Mouse (Mus musculus): Measurements from ENCODE around the gene Actl9. TPM values are rescaled to one million over a fixed set of nuclear protein-coding genes. Genes with fewer than 3 reads are reported as not detected.
A peak's percentile ranks its signal among the peaks of the same experiment; 100 is the strongest.

The Actl9 gene
- polyA plus RNA-seq (2015; fragmentation: Nextera tagmentation; extraction: Ambion mirVana): not detected in 2 replicates

DNA sequence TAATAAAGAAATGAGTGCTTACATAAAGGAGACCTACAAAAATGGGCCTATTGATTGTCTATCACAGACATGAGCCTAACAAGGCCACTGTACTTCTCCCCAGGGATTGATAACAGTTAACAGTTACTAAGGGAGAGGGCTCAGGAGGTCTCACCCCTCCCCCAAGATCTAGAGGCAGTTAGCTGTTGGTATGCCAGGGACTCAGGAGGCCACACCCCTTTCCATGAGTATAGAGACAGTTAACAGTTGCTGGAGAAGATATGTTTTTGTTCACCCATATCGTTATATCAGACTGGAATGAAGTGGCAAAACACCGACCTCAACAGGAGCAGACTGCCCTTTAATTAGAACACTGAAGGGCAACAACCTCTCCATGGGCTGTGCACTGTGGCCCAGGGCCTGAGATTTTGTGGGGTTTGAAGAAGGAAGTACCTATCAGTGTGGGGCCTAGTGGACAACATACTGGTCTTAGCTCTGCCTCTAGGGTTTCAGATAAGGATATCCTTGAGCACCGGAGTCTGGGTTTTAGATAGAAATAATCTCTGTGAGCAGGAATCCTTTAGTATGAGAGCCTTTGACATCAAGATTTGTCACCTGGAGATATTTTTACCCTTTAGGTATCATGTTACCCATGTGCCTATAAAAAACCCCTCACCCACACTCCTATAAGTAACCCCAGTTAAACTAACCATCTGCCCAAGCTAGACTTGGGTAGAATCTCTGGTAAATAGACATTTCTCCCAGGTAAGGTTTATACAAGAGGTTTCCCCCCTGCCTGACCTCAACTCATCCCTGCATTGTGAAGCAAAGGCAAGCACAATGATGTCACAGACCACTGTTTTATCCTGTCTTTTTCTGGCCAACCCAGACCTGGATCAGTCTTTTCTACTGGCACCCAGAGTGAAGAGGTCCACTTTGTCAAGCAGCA is at the start of gene Actl9:
Gene Actl9 (plus strand): TSS at position 878 of the 928 bp plus-strand sequence.
- Histone ChIP-seq H3K27ac (replicated peaks) (no peak within 1 kb of the TSS), H3K9me3 (no peaks in the 10 kb centered on the region), H3K27me3 (no peaks in the 10 kb centered on the region), H3K36me3 (no peaks in the 10 kb centered on the region), H3K4me2 (no peak within 1 kb of the TSS), H3K4me1 (replicated peaks) (no peaks in the 10 kb centered on the region), H3K9ac (no peak within 1 kb of the TSS), H3K4me3 (no peak within 1 kb of the TSS)
- ATAC-seq (ENCODE audit: low FRiP score, low read depth): no peak
- 94% methylated on average over 3 of the region's 3 CpGs for WGBS

DNA sequence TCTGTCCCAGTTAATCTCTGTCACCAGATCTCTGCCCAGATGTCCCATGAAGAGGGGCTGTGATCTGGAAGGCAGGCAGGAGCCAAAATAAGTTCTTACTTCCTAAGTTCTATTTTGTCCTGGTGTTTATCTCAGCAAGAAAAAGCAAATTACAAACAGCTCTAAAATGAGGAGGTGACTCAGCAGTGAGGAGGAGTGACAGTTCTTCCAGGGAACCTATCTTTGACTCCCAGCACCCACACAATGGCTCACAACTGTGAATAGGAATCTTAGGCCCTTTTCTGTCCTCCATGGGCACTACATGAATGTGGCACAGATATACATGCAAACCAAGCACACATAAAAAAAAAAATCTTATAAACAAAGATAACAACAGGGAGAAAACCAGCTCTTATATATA is 47.0 kb upstream of the Actl9 start:
- H3K4me1 ChIP-seq (replicated peaks): no peaks in the 10 kb centered on the region
- no peak overlapping the region for H3K4me3 ChIP-seq
- no peak overlapping the region for H3K9ac ChIP-seq
- H3K27ac ChIP-seq (replicated peaks): no peak overlapping the region
- no peak overlapping the region for H3K4me2 ChIP-seq
- peaks cover 47% of the 10 kb centered on the region for H3K36me3 ChIP-seq
- H3K27me3 ChIP-seq: no peaks in the 10 kb centered on the region
- ATAC-seq (ENCODE audit: low FRiP score, low read depth): no peak
- no peaks in the 10 kb centered on the region for H3K9me3 ChIP-seq

- WGBS: 94% methylated on average over 5 of the region's 5 CpGs
- no peak for ATAC-seq (ENCODE audit: low FRiP score, low read depth)
Measured at GRCm38 (mm10) chr17:33392271-33392670, 40.4 kb upstream of the Actl9 start.

DNA sequence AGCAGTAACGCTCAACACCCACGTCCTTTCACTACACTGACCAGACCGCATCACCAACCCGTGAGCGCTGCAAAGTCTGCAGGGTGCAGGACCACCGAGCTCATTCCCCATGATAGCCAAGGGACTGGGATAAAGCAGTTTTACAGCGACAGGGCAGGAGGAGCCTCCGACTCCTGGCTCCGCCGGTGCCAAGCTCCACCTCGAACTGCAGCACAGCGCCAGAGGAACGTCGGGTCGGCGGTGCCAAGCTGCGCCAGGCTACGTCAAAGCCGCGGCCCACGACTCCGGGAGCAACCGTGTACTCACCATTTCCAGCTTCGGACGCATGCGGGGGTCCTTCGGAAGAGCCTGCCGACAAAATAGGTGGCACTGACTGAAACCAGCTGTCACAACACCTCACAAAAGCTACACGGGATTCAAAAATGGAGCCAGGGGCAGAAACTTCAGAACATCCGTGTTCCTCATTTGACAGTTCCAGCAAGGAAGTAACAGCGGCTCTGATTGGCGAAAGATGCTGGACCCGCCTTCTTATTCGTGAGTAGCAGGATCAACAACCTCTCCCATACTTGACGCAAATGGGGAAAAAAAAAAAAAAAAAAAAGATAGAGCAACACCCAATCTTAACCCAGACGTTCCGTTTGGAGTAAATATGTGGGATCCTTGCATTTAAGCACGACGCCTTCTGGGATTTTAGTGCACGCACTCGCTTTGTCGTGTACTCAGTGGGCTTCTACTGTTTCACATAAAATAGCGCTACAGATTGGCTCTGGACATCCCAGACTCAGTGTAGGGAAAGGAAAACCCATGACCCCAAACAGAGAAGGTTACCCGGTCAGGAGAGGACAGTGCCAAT is 38.3 kb upstream of the Actl9 start, which contains the start of gene Zfp101:
Gene Zfp101 (minus strand): TSS at position 460 of the 853 bp plus-strand sequence.
- Histone ChIP-seq H3K9me3 (no peaks in the 10 kb centered on the region), H3K36me3 (no peaks in the 10 kb centered on the region), H3K4me3 (peak within 1 kb of the TSS; percentile 94), H3K4me2 (peak within 1 kb of the TSS; percentile 71), H3K4me1 (replicated peaks) (peaks cover 11% of the 10 kb centered on the region), H3K9ac (peak within 1 kb of the TSS; percentile 63), H3K27ac (replicated peaks) (peak within 1 kb of the TSS; percentile 84), H3K27me3 (no peaks in the 10 kb centered on the region)
- peak; percentile 100 for ATAC-seq (ENCODE audit: low FRiP score, low read depth)
- WGBS: under 1% methylated on average over 44 of the region's 44 CpGs

More at GRCm38 (mm10) chr17:33392271-33392670, 40.4 kb upstream of the Actl9 start:
- H3K9ac ChIP-seq: no peak overlapping the region
- no peak overlapping the region for H3K4me2 ChIP-seq
- peaks cover 11% of the 10 kb centered on the region for H3K4me1 ChIP-seq (replicated peaks)
- no peak overlapping the region for H3K4me3 ChIP-seq
- no peaks in the 10 kb centered on the region for H3K27me3 ChIP-seq
- no peaks in the 10 kb centered on the region for H3K9me3 ChIP-seq
- no peak overlapping the region for H3K27ac ChIP-seq (replicated peaks)
- H3K36me3 ChIP-seq: no peaks in the 10 kb centered on the region

GRCm38 (mm10) chr17:33439148-33439547 is 6.5 kb downstream of the Actl9 start:
- H3K27me3 ChIP-seq: no peaks in the 10 kb centered on the region
- H3K36me3 ChIP-seq: no peaks in the 10 kb centered on the region
- H3K4me1 ChIP-seq (replicated peaks): no peaks in the 10 kb centered on the region
- WGBS: 73% methylated on average over 1 of the region's 1 CpGs
- no peak overlapping the region for H3K4me2 ChIP-seq
- no peak overlapping the region for H3K27ac ChIP-seq (replicated peaks)
- H3K9me3 ChIP-seq: no peaks in the 10 kb centered on the region
- no peak overlapping the region for H3K9ac ChIP-seq
- H3K4me3 ChIP-seq: no peak overlapping the region
- no peak for ATAC-seq (ENCODE audit: low FRiP score, low read depth)

DNA sequence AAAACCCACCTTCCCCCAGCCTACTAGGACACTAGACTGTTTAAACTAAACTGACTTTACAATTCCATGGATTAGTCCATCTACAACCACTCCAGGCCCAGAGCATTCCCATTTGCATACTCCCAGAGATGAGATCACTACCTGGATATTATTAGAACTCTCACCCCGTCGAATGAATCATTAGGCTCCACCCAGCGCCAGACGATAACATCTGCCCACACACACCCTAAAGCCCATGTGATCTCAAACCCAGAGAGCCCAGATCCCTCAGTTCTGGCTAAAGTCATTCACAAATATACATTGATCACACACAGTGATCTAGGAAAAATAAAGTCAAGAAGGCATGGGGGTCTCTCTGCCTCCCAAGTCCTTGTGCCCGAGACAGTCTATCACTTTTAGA is 7.2 kb downstream of the Actl9 start:
- no peaks in the 10 kb centered on the region for H3K36me3 ChIP-seq
- no peak overlapping the region for H3K9ac ChIP-seq
- H3K9me3 ChIP-seq: no peaks in the 10 kb centered on the region
- no peak overlapping the region for H3K4me3 ChIP-seq
- no peak overlapping the region for H3K4me2 ChIP-seq
- no peak for ATAC-seq (ENCODE audit: low FRiP score, low read depth)
- no peaks in the 10 kb centered on the region for H3K4me1 ChIP-seq (replicated peaks)
- no peaks in the 10 kb centered on the region for H3K27me3 ChIP-seq
- WGBS: 83% methylated on average over 5 of the region's 5 CpGs
- no peak overlapping the region for H3K27ac ChIP-seq (replicated peaks)

DNA sequence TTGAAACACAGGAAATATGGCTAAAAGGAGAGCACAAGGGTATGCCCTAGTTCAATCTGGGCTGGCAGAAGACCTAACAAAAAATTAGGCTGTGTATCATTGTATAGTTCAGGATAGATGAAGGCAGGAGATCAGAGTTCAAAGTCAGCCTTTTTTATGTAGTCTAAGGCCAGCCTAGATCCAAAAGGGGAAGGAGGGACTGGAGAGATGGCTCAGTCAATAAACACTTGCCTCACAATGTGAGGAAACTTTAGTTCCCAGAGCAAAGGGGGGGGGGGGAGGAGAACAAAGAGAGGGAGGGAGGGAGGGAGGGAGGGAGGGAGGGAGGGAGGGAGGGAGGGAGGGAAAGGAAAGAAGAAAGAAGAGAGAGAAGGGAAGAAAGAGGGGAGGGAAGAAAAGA is 8.5 kb downstream of the Actl9 start:
- no peak overlapping the region for H3K4me2 ChIP-seq
- ATAC-seq (ENCODE audit: low FRiP score, low read depth): no peak

GRCm38 (mm10) chr17:33456631-33457030 is 23.9 kb downstream of the Actl9 start:
- Histone ChIP-seq H3K9me3 (no peaks in the 10 kb centered on the region), H3K27me3 (no peaks in the 10 kb centered on the region), H3K4me3 (no peak overlapping the region), H3K4me2 (no peak overlapping the region), H3K9ac (no peak overlapping the region), H3K4me1 (replicated peaks) (no peaks in the 10 kb centered on the region), H3K36me3 (no peaks in the 10 kb centered on the region), H3K27ac (replicated peaks) (no peak overlapping the region)
- WGBS: 84% methylated on average over 2 of the region's 2 CpGs
- ATAC-seq (ENCODE audit: low FRiP score, low read depth): no peak

More for the DNA sequence above, 8.5 kb downstream of the Actl9 start:
- Histone ChIP-seq H3K9me3 (no peaks in the 10 kb centered on the region), H3K27ac (replicated peaks) (no peak overlapping the region), H3K9ac (no peak overlapping the region), H3K36me3 (no peaks in the 10 kb centered on the region), H3K4me3 (no peak overlapping the region), H3K4me1 (replicated peaks) (no peaks in the 10 kb centered on the region), H3K27me3 (no peaks in the 10 kb centered on the region)

GRCm38 (mm10) chr17:33471206-33471605 is 38.5 kb downstream of the Actl9 start:
- Histone ChIP-seq H3K4me2 (no peak overlapping the region), H3K27me3 (no peaks in the 10 kb centered on the region), H3K9me3 (no peaks in the 10 kb centered on the region), H3K9ac (no peak overlapping the region), H3K4me3 (no peak overlapping the region), H3K4me1 (replicated peaks) (no peaks in the 10 kb centered on the region), H3K27ac (replicated peaks) (no peak overlapping the region), H3K36me3 (no peaks in the 10 kb centered on the region)
- WGBS: 78% methylated on average over 6 of the region's 6 CpGs
- ATAC-seq (ENCODE audit: low FRiP score, low read depth): no peak

Other genes with a start within 250 kb of the Actl9 start
- gene Olfr239, start 241.6 kb upstream of the Actl9 start, polyA plus RNA-seq (2015; fragmentation: Nextera tagmentation; extraction: Ambion mirVana): not detected in 2 replicates
- gene Olfr1564, start 211.2 kb upstream of the Actl9 start, polyA plus RNA-seq (2015; fragmentation: Nextera tagmentation; extraction: Ambion mirVana): 0.04 TPM in 2 replicates
- gene Zfp955a, start 177.8 kb upstream of the Actl9 start, polyA plus RNA-seq (2015; fragmentation: Nextera tagmentation; extraction: Ambion mirVana): 22.3 and 22.4 TPM in 2 replicates
- gene Olfr63, start 168.2 kb upstream of the Actl9 start, polyA plus RNA-seq (2015; fragmentation: Nextera tagmentation; extraction: Ambion mirVana): 0.03 and 0.05 TPM in 2 replicates
- 18.6 and 19.5 TPM in 2 replicates for gene Zfp955b, start 143.4 kb upstream of the Actl9 start, polyA plus RNA-seq (2015; fragmentation: Nextera tagmentation; extraction: Ambion mirVana)
- gene Zfp81, start 74.0 kb upstream of the Actl9 start, polyA plus RNA-seq (2015; fragmentation: Nextera tagmentation; extraction: Ambion mirVana): 13.1 and 13.7 TPM in 2 replicates
- 12.7 and 13.0 TPM in 2 replicates for gene Zfp101, start 38.3 kb upstream of the Actl9 start, polyA plus RNA-seq (2015; fragmentation: Nextera tagmentation; extraction: Ambion mirVana)
- 60.6 and 60.7 TPM in 2 replicates for gene Adamts10, start 91.3 kb downstream of the Actl9 start, polyA plus RNA-seq (2015; fragmentation: Nextera tagmentation; extraction: Ambion mirVana)
- gene Myo1f, start 122.8 kb downstream of the Actl9 start, polyA plus RNA-seq (2015; fragmentation: Nextera tagmentation; extraction: Ambion mirVana): 1.6 and 2.3 TPM in 2 replicates
- 60.6 and 75.8 TPM in 2 replicates for gene Zfp414, start 196.2 kb downstream of the Actl9 start, polyA plus RNA-seq (2015; fragmentation: Nextera tagmentation; extraction: Ambion mirVana)
- 0.44 and 0.56 TPM in 2 replicates for gene Pram1, start 205.2 kb downstream of the Actl9 start, polyA plus RNA-seq (2015; fragmentation: Nextera tagmentation; extraction: Ambion mirVana)